Mouse (Mus musculus): ENCODE data around the gene Zfp335. TPM values are rescaled to one million over a fixed set of nuclear protein-coding genes. Genes with fewer than 3 reads are reported as not detected.
"Not testable (repeated sequence)": the region's sequence is repeated elsewhere in the genome, so short reads cannot be mapped to it uniquely, and the experiment has no call there.

Zfp335 gene
- total and polyA plus RNA-seq, 2 experiments from 2014 or later: 11.1 to 29.0 TPM

- H3K27me3 ChIP-seq (ENCODE audit: insufficient read depth, low read length): no peaks in the 10 kb centered on the region
- peak overlapping the region; percentile 100 for H3K27ac ChIP-seq (ENCODE audit: low read depth, low read length)
- WGBS: under 1% methylated on average over 52 of the region's 72 CpGs
- no peak for TF ChIP-seq CTCF (IDR thresholded peaks at IDR 0.05)
- peak overlapping the region; percentile 57 for H3K4me3 ChIP-seq (ENCODE audit: low read depth, low read length)
- peak overlapping the region; percentile 95 for H3K4me2 ChIP-seq (ENCODE audit: low read depth, low read length, poor library complexity, severe bottlenecking)
- ATAC-seq (ENCODE audit: low FRiP score) (peak; percentile 91), DNase-seq (ENCODE audit: low spot score) (peak; percentile 97)
- peak overlapping the region; percentile 94 for H3K9ac ChIP-seq (replicated peaks; ENCODE audit: low read length, poor library complexity, severe bottlenecking)
- H3K36me3 ChIP-seq (ENCODE audit: insufficient read depth, low read length): peaks cover 19% of the 10 kb centered on the region
- peaks cover 9% of the 10 kb centered on the region; the same call in 1 of the 2 replicates for H3K4me1 ChIP-seq (ENCODE audit: insufficient read depth, low read length)
- H3K9me3 ChIP-seq (ENCODE audit: low read length): no peaks in the 10 kb centered on the region
Observed at GRCm38 (mm10) chr2:164879568-164880277, 31.8 kb downstream of the Zfp335 start.

- peak; percentile 91 for ATAC-seq (ENCODE audit: low FRiP score)
- peaks cover 16% of the 10 kb centered on the region for H3K36me3 ChIP-seq (ENCODE audit: insufficient read depth, low read length)
- H3K27ac ChIP-seq (ENCODE audit: low read depth, low read length): peak within 1 kb of the TSS; percentile 100
- DNase-seq (ENCODE audit: low spot score): peak; percentile 90
- H3K4me1 ChIP-seq (ENCODE audit: insufficient read depth, low read length): peaks cover 9% of the 10 kb centered on the region; the same call in 1 of the 2 replicates
- peak within 1 kb of the TSS; percentile 94 for H3K9ac ChIP-seq (replicated peaks; ENCODE audit: low read length, poor library complexity, severe bottlenecking)
- no peak; the same call in 1 of the 2 replicates for TF ChIP-seq CTCF (IDR thresholded peaks at IDR 0.05)
- peak within 1 kb of the TSS; percentile 57 for H3K4me3 ChIP-seq (ENCODE audit: low read depth, low read length)
- no peaks in the 10 kb centered on the region for H3K27me3 ChIP-seq (ENCODE audit: insufficient read depth, low read length)
- peak within 1 kb of the TSS; percentile 95 for H3K4me2 ChIP-seq (ENCODE audit: low read depth, low read length, poor library complexity, severe bottlenecking)
- 1% methylated on average over 31 of the region's 40 CpGs for WGBS
- no peaks in the 10 kb centered on the region for H3K9me3 ChIP-seq (ENCODE audit: low read length)
Observed at GRCm38 (mm10) chr2:164879228-164879567, 32.4 kb downstream of the Zfp335 start, which contains the start of gene Pcif1. Gene Pcif1, plus strand, starts transcription at chr2:164879304.

- H3K9ac ChIP-seq (replicated peaks; ENCODE audit: low read length, poor library complexity, severe bottlenecking): peak overlapping the region; percentile 94
- H3K27me3 ChIP-seq (ENCODE audit: insufficient read depth, low read length): no peaks in the 10 kb centered on the region
- peak overlapping the region; percentile 100 for H3K27ac ChIP-seq (ENCODE audit: low read depth, low read length)
- peaks cover 11% of the 10 kb centered on the region; the same call in 1 of the 2 replicates for H3K36me3 ChIP-seq (ENCODE audit: insufficient read depth, low read length)
- no peaks in the 10 kb centered on the region for H3K9me3 ChIP-seq (ENCODE audit: low read length)
- peak overlapping the region; percentile 57 for H3K4me3 ChIP-seq (ENCODE audit: low read depth, low read length)
- ATAC-seq (ENCODE audit: low FRiP score) (peak; percentile 55), DNase-seq (ENCODE audit: low spot score) (peak; percentile 55)
- H3K4me2 ChIP-seq (ENCODE audit: low read depth, low read length, poor library complexity, severe bottlenecking): peak overlapping the region; percentile 95
- peaks cover 9% of the 10 kb centered on the region; the same call in 1 of the 2 replicates for H3K4me1 ChIP-seq (ENCODE audit: insufficient read depth, low read length)
- 0 out of 2 replicates have a peak, but pooled peaks have one; percentile 16 for TF ChIP-seq CTCF (IDR thresholded peaks at IDR 0.05)
- under 1% methylated on average over 28 of the region's 28 CpGs for WGBS
Observed at GRCm38 (mm10) chr2:164878509-164879227, 32.9 kb downstream of the Zfp335 start.

- H3K27me3 ChIP-seq (ENCODE audit: insufficient read depth, low read length); H3K9me3 ChIP-seq (ENCODE audit: low read length); H3K36me3 ChIP-seq (ENCODE audit: insufficient read depth, low read length); DNase-seq (ENCODE audit: low spot score); H3K9ac ChIP-seq (replicated peaks; ENCODE audit: low read length, poor library complexity, severe bottlenecking); H3K27ac ChIP-seq (ENCODE audit: low read depth, low read length); ATAC-seq (ENCODE audit: low FRiP score); H3K4me1 ChIP-seq (ENCODE audit: insufficient read depth, low read length); H3K4me2 ChIP-seq (ENCODE audit: low read depth, low read length, poor library complexity, severe bottlenecking): not testable (repeated sequence)
- peak; percentile 27 for TF ChIP-seq CTCF (IDR thresholded peaks at IDR 0.05)
- 74% methylated on average over 11 of the region's 11 CpGs for WGBS
- H3K4me3 ChIP-seq (ENCODE audit: low read depth, low read length): peak overlapping the region; percentile 57; the same call in 1 of the 2 replicates
Observed at GRCm38 (mm10) chr2:164877376-164878215, 34.0 kb downstream of the Zfp335 start.

GRCm38 (mm10) chr2:164875648-164876047 lies 35.9 kb downstream of the Zfp335 start:
- DNase-seq (ENCODE audit: low spot score); H3K27ac ChIP-seq (ENCODE audit: low read depth, low read length): not testable (repeated sequence)
- 36% methylated on average over 2 of the region's 2 CpGs for WGBS

More at GRCm38 (mm10) chr2:164875648-164876047, 35.9 kb downstream of the Zfp335 start:
- not testable (repeated sequence) for H3K27me3 ChIP-seq (ENCODE audit: insufficient read depth, low read length); H3K9ac ChIP-seq (replicated peaks; ENCODE audit: low read length, poor library complexity, severe bottlenecking); H3K4me3 ChIP-seq (ENCODE audit: low read depth, low read length); H3K4me1 ChIP-seq (ENCODE audit: insufficient read depth, low read length); H3K9me3 ChIP-seq (ENCODE audit: low read length); ATAC-seq (ENCODE audit: low FRiP score); H3K4me2 ChIP-seq (ENCODE audit: low read depth, low read length, poor library complexity, severe bottlenecking); H3K36me3 ChIP-seq (ENCODE audit: insufficient read depth, low read length)
